Mouse (Mus musculus): ENCODE measurements around the gene Itk. TPM values are rescaled to one million over a fixed set of nuclear protein-coding genes. Genes with fewer than 3 reads are reported as not detected.

Gene Itk
- polyA plus RNA-seq (2015; fragmentation: Nextera tagmentation; extraction: Ambion mirVana), result 0.05 and 0.06 TPM in 2 replicates

DNA sequence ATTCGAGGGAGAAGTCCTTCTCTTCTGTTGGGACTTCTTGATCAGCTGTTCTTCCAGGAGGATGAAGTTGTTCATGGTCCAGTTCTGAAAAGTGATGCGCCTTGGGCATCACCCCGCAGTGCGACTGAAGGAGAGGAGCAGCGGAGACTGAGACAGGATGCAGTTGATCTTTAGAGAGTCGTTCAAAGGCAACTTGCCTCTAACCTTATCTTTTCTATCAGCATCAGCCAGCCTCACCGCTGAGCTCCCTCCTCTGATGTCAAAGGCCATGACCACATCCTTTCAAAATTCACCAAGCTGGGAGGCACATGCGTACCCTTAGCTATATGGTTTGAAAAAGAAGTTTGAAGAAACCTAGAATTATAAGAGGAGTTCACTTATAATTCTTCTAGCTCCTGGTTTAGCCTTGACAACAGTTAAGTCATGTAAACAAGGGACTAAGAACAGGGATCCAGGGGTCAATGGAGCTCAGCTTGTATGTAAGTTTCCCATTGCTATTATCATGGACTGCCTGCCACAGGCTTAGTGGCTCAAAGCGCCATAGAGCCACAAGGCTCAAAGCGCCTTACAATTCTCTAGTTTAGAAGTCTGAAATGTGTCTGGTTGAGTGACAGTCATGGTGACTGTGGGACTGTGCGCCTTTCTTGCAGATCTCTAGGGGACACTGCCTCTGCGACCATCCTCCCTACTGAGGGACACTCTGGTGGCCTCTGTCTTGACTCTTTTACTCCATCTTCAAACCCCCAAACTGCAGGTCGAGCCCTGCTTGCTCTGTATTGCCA lies at the start of gene Itk:
Itk (minus strand) TSS at position 180 of the 782 bp plus-strand sequence.
- Histone ChIP-seq H3K9me3 (ENCODE audit: control insufficient read depth, low read length) (no peaks in the 10 kb centered on the region), H3K36me3 (ENCODE audit: control insufficient read depth, insufficient read depth, low read length) (no peaks in the 10 kb centered on the region), H3K27ac (replicated peaks) (no peak within 1 kb of the TSS), H3K27me3 (ENCODE audit: control insufficient read depth, insufficient read depth, low read length) (no peaks in the 10 kb centered on the region), H3K4me3 (ENCODE audit: low read depth, low read length) (no peak within 1 kb of the TSS), H3K4me2 (replicated peaks; ENCODE audit: low read depth) (no peak within 1 kb of the TSS), H3K4me1 (replicated peaks; ENCODE audit: control insufficient read depth, insufficient read depth) (no peaks in the 10 kb centered on the region), H3K9ac (ENCODE audit: low read length) (no peak within 1 kb of the TSS)
- 77% methylated on average over 13 of the region's 13 CpGs for WGBS
- TF ChIP-seq CTCF (IDR thresholded peaks at IDR 0.05; ENCODE audit: low read depth) (no peak), EP300 (optimal IDR thresholded peaks at IDR 0.05) (no peak)
- ATAC-seq (ENCODE audit: low FRiP score, low TSS enrichment), result no peak
- no peak for DNase-seq (ENCODE audit: low spot score)

DNA sequence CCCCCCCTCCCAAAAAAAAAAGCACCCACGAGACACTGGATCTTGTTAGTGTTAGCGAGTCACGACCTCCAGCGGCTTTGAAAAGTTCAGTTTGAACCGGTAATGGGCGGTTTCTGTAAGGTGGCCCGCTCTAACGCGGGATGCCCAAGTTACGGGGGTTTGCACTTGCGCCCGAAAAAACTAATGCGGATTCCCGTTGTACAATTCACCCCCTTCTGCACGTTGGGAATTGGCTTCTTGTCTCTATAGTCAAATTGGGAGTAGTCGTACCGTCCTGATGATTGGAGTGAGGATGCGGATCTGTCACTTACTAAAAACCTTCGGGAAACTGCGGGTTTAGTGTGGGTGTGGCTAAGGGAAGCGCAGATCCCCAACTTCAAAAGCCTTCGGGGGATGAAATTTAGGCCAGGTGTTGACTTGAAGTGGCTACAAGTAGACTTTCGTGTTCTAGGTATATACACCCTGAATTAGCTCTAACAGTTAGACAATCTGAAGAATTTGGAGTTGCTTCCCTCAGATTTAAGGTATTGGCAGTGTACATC lies 48.2 kb upstream of the Itk start:
- H3K9me3 ChIP-seq (ENCODE audit: control insufficient read depth, low read length), result no peaks in the 10 kb centered on the region
- H3K4me1 ChIP-seq (replicated peaks; ENCODE audit: control insufficient read depth, insufficient read depth), result no peaks in the 10 kb centered on the region
- TF ChIP-seq EP300 (optimal IDR thresholded peaks at IDR 0.05), result no peak
- H3K4me3 ChIP-seq (ENCODE audit: low read depth, low read length), result peak overlapping the region; percentile 98
- peak overlapping the region; percentile 95 for H3K9ac ChIP-seq (ENCODE audit: low read length)
- ATAC-seq (ENCODE audit: low FRiP score, low TSS enrichment) (peak; percentile 4; the same call in 1 of the 2 replicates), DNase-seq (ENCODE audit: low spot score) (no peak)
- WGBS, result 1% methylated on average over 23 of the region's 23 CpGs
- H3K27ac ChIP-seq (replicated peaks), result peak overlapping the region; percentile 95
- H3K27me3 ChIP-seq (ENCODE audit: control insufficient read depth, insufficient read depth, low read length), result no peaks in the 10 kb centered on the region
- peak overlapping the region; percentile 79 for H3K4me2 ChIP-seq (replicated peaks; ENCODE audit: low read depth)
- H3K36me3 ChIP-seq (ENCODE audit: control insufficient read depth, insufficient read depth, low read length), result no peaks in the 10 kb centered on the region

- Histone ChIP-seq H3K27ac (replicated peaks) (peak within 1 kb of the TSS; percentile 95), H3K4me3 (ENCODE audit: low read depth, low read length) (peak within 1 kb of the TSS; percentile 98), H3K9ac (ENCODE audit: low read length) (peak within 1 kb of the TSS; percentile 95), H3K4me2 (replicated peaks; ENCODE audit: low read depth) (peak within 1 kb of the TSS; percentile 79), H3K36me3 (ENCODE audit: control insufficient read depth, insufficient read depth, low read length) (no peaks in the 10 kb centered on the region), H3K27me3 (ENCODE audit: control insufficient read depth, insufficient read depth, low read length) (no peaks in the 10 kb centered on the region), H3K9me3 (ENCODE audit: control insufficient read depth, low read length) (no peaks in the 10 kb centered on the region), H3K4me1 (replicated peaks; ENCODE audit: control insufficient read depth, insufficient read depth) (no peaks in the 10 kb centered on the region)
- DNase-seq (ENCODE audit: low spot score) (peak; percentile 93), ATAC-seq (ENCODE audit: low FRiP score, low TSS enrichment) (peak; percentile 99)
- under 1% methylated on average over 59 of the region's 59 CpGs for WGBS
- TF ChIP-seq EP300 (optimal IDR thresholded peaks at IDR 0.05) (no peak), CTCF (IDR thresholded peaks at IDR 0.05; ENCODE audit: low read depth) (no peak)
Measured at GRCm38 (mm10) chr11:46436760-46437458, 47.6 kb upstream of the Itk start, which contains the start of gene Med7. Gene Med7 (plus strand): TSS chr11:46436925.

DNA sequence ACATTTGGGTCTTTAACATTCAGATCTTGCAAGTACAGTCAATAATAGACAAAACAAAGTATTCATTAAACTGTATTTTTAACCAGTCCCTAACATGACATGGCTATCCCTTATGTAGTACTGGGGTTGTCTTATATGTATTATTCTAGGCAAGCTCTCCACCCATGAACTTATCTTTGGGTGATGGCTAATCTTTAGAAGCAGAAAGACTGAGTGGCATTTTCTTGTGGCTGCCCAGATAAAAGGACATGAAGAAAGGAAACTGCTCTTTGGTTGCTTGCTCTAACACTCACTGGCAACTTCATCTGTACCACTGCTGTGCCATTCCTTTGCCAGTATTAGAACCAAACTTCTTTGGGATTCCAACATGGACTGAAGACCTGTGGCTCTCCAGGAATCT lies 46.0 kb upstream of the Itk start:
- H3K36me3 ChIP-seq (ENCODE audit: control insufficient read depth, insufficient read depth, low read length), result no peaks in the 10 kb centered on the region
- no peak for TF ChIP-seq CTCF (IDR thresholded peaks at IDR 0.05; ENCODE audit: low read depth)
- no peak for TF ChIP-seq EP300 (optimal IDR thresholded peaks at IDR 0.05)
- no peak overlapping the region for H3K4me2 ChIP-seq (replicated peaks; ENCODE audit: low read depth)
- no peak overlapping the region for H3K4me3 ChIP-seq (ENCODE audit: low read depth, low read length)
- DNase-seq (ENCODE audit: low spot score) (no peak), ATAC-seq (ENCODE audit: low FRiP score, low TSS enrichment) (no peak)
- no peaks in the 10 kb centered on the region for H3K4me1 ChIP-seq (replicated peaks; ENCODE audit: control insufficient read depth, insufficient read depth)
- H3K9me3 ChIP-seq (ENCODE audit: control insufficient read depth, low read length), result no peaks in the 10 kb centered on the region
- H3K27me3 ChIP-seq (ENCODE audit: control insufficient read depth, insufficient read depth, low read length), result no peaks in the 10 kb centered on the region
- H3K27ac ChIP-seq (replicated peaks), result no peak overlapping the region
- no peak overlapping the region for H3K9ac ChIP-seq (ENCODE audit: low read length)

- TF ChIP-seq EP300 (optimal IDR thresholded peaks at IDR 0.05) (no peak), CTCF (IDR thresholded peaks at IDR 0.05; ENCODE audit: low read depth) (peak; percentile 85)
- no peaks in the 10 kb centered on the region for H3K27me3 ChIP-seq (ENCODE audit: control insufficient read depth, insufficient read depth, low read length)
- WGBS, result 21% methylated on average over 3 of the region's 3 CpGs
- no peaks in the 10 kb centered on the region for H3K4me1 ChIP-seq (replicated peaks; ENCODE audit: control insufficient read depth, insufficient read depth)
- no peak overlapping the region for H3K9ac ChIP-seq (ENCODE audit: low read length)
- no peaks in the 10 kb centered on the region for H3K36me3 ChIP-seq (ENCODE audit: control insufficient read depth, insufficient read depth, low read length)
- no peak overlapping the region for H3K27ac ChIP-seq (replicated peaks)
- no peak overlapping the region for H3K4me2 ChIP-seq (replicated peaks; ENCODE audit: low read depth)
- peak; percentile 49; the same call in 1 of the 2 replicates for ATAC-seq (ENCODE audit: low FRiP score, low TSS enrichment)
- no peaks in the 10 kb centered on the region for H3K9me3 ChIP-seq (ENCODE audit: control insufficient read depth, low read length)
- H3K4me3 ChIP-seq (ENCODE audit: low read depth, low read length), result no peak overlapping the region
- peak; percentile 58 for DNase-seq (ENCODE audit: low spot score)
Measured at GRCm38 (mm10) chr11:46431129-46431528, 41.8 kb upstream of the Itk start.

Data from stomach, postnatal 0 days (tissue).